Mouse (Mus musculus): ENCODE results near the gene Gm42906. TPM values are rescaled to one million over a fixed set of nuclear protein-coding genes. Genes with fewer than 3 reads are reported as not detected.

The Gm42906 gene
- polyA plus RNA-seq, 1 experiment from 2014 or later, result not detected

DNA sequence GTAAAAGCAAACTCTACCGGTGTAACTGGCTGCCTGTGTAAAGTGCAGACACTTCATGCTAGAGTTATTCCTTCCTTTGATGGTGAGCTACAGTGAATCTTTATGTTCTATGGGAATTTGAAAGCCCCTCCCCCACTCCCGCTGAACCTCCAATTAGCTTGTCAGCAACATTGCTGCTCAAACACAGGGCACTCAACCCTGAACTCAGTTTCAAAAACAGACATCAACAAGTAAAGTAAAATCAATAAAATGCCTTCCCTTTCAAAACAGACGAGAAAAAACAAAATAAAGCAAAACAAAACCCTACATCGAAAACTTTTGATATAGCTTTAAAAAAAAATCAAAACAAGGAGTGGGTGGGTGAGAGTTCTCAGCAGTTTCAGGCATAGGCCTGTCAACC, 273.9 kb downstream of the Gm42906 start:
- 79% methylated on average over 4 of the region's 4 CpGs for WGBS
- Histone ChIP-seq H3K4me3 (ENCODE audit: low read depth, low read length) (no peak overlapping the region), H3K36me3 (ENCODE audit: control insufficient read depth, insufficient read depth, low read length) (no peaks in the 10 kb centered on the region), H3K4me2 (ENCODE audit: low read length) (no peak overlapping the region), H3K4me1 (ENCODE audit: control insufficient read depth, insufficient read depth, low read length) (no peaks in the 10 kb centered on the region), H3K27me3 (ENCODE audit: control insufficient read depth, insufficient read depth, low read depth, low read length) (no peaks in the 10 kb centered on the region), H3K9me3 (replicated peaks; ENCODE audit: control insufficient read depth, low read length, poor library complexity, severe bottlenecking) (no peaks in the 10 kb centered on the region), H3K9ac (ENCODE audit: low read depth, low read length) (no peak overlapping the region), H3K27ac (ENCODE audit: low read length) (no peak overlapping the region)
- no peak for ATAC-seq

DNA sequence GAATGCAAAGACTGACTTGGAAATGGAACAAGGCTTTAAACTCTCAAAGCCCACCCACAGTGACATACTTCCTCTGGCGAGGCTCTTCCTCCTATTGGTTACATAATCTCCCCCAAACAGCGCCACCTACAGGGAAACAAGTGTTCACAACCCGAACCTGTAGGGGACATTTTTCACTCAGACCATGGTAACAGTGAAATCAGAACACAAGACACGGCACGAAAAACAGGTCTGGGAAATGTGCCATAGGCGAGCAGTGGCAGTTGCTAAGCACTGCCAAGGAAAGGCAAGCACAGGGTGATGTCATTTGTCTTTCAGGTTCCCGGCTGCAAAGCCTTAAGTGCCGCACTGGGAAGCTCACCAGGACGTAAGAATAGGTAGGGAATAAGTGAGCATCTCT, 276.4 kb downstream of the Gm42906 start:
- Histone ChIP-seq H3K27ac (ENCODE audit: low read length) (no peak overlapping the region), H3K4me2 (ENCODE audit: low read length) (no peak overlapping the region), H3K9me3 (replicated peaks; ENCODE audit: control insufficient read depth, low read length, poor library complexity, severe bottlenecking) (no peaks in the 10 kb centered on the region), H3K4me3 (ENCODE audit: low read depth, low read length) (no peak overlapping the region), H3K27me3 (ENCODE audit: control insufficient read depth, insufficient read depth, low read depth, low read length) (no peaks in the 10 kb centered on the region), H3K4me1 (ENCODE audit: control insufficient read depth, insufficient read depth, low read length) (no peaks in the 10 kb centered on the region), H3K36me3 (ENCODE audit: control insufficient read depth, insufficient read depth, low read length) (no peaks in the 10 kb centered on the region), H3K9ac (ENCODE audit: low read depth, low read length) (no peak overlapping the region)
- 81% methylated on average over 9 of the region's 9 CpGs for WGBS
- ATAC-seq, result no peak

DNA sequence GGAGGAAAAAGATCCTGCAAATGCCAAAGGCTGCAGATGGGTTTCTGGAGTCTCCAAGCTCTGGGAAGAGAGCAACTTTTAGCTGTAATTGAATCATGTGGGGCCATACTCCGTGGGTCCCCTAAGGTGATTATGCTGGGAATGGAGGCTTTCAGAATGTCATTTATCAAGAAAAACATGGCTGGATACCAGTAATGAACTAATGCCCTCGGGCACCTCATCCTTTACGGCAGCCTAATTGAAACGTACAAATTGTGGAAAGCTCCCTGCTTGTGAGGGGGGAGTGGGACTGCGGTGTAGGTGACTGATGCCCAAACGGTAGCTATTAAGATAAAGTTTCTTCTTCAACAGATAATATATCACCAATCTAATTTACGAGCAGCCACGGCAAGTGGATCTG, 278.5 kb downstream of the Gm42906 start:
- WGBS, result 56% methylated on average over 8 of the region's 8 CpGs
- H3K9ac ChIP-seq (ENCODE audit: low read depth, low read length), result no peak overlapping the region
- no peaks in the 10 kb centered on the region for H3K36me3 ChIP-seq (ENCODE audit: control insufficient read depth, insufficient read depth, low read length)
- H3K27ac ChIP-seq (ENCODE audit: low read length), result no peak overlapping the region
- H3K4me2 ChIP-seq (ENCODE audit: low read length), result no peak overlapping the region
- no peaks in the 10 kb centered on the region for H3K4me1 ChIP-seq (ENCODE audit: control insufficient read depth, insufficient read depth, low read length)
- H3K9me3 ChIP-seq (replicated peaks; ENCODE audit: control insufficient read depth, low read length, poor library complexity, severe bottlenecking), result no peaks in the 10 kb centered on the region
- no peak overlapping the region for H3K4me3 ChIP-seq (ENCODE audit: low read depth, low read length)
- peak; percentile 48; the same call in 1 of the 2 replicates for ATAC-seq
- no peaks in the 10 kb centered on the region for H3K27me3 ChIP-seq (ENCODE audit: control insufficient read depth, insufficient read depth, low read depth, low read length)

DNA sequence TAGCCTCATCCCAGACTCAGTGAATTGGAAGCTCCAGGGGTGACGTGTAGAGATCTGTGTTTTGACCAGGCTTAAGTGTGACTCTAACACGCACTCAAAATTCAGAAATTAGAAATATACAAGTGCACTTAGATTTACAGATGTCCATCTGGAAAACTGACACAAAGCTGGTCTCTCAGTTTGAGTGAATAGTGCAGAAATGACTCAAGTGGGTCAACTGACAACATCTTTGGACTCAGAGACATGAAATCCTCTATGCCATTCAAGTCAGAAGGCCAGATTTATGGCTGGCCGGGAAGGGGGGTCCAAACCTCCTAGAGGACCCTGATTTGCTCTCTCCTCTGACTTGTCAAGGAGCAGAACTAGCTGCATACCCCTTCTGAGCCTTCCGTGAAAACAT, 279.9 kb downstream of the Gm42906 start:
- Histone ChIP-seq H3K4me2 (ENCODE audit: low read length) (no peak overlapping the region), H3K4me1 (ENCODE audit: control insufficient read depth, insufficient read depth, low read length) (peaks cover 2% of the 10 kb centered on the region; the same call in 1 of the 2 replicates), H3K27ac (ENCODE audit: low read length) (no peak overlapping the region), H3K9ac (ENCODE audit: low read depth, low read length) (no peak overlapping the region), H3K9me3 (replicated peaks; ENCODE audit: control insufficient read depth, low read length, poor library complexity, severe bottlenecking) (no peaks in the 10 kb centered on the region), H3K36me3 (ENCODE audit: control insufficient read depth, insufficient read depth, low read length) (no peaks in the 10 kb centered on the region), H3K27me3 (ENCODE audit: control insufficient read depth, insufficient read depth, low read depth, low read length) (no peaks in the 10 kb centered on the region), H3K4me3 (ENCODE audit: low read depth, low read length) (no peak overlapping the region)
- no peak for ATAC-seq
- 89% methylated on average over 4 of the region's 4 CpGs for WGBS

DNA sequence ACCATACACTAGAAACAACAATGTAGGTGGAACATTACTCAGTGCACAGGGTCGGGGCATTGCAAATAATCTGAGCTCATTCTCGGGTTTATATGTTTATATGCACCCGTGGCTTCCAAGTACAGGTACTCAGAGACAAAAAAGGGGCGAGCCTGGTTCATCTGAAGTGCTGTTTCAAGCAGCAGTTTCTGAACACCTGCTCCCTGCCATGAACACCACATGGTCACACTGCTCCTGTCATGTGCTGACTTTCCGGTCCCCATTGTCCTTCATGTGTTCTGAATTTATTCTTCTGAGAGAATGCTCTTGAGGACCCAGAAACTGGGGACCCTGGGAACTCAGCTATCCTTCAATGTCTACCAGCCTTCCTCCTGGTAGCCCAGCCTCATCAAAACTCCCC, 282.2 kb downstream of the Gm42906 start:
- Histone ChIP-seq H3K27me3 (ENCODE audit: control insufficient read depth, insufficient read depth, low read depth, low read length) (no peaks in the 10 kb centered on the region), H3K9ac (ENCODE audit: low read depth, low read length) (no peak overlapping the region), H3K9me3 (replicated peaks; ENCODE audit: control insufficient read depth, low read length, poor library complexity, severe bottlenecking) (no peaks in the 10 kb centered on the region), H3K27ac (ENCODE audit: low read length) (no peak overlapping the region), H3K4me1 (ENCODE audit: control insufficient read depth, insufficient read depth, low read length) (peaks cover 8% of the 10 kb centered on the region; the same call in 1 of the 2 replicates), H3K4me3 (ENCODE audit: low read depth, low read length) (no peak overlapping the region), H3K36me3 (ENCODE audit: control insufficient read depth, insufficient read depth, low read length) (no peaks in the 10 kb centered on the region), H3K4me2 (ENCODE audit: low read length) (no peak overlapping the region)
- WGBS, result 80% methylated on average over 5 of the region's 5 CpGs
- ATAC-seq, result no peak

DNA sequence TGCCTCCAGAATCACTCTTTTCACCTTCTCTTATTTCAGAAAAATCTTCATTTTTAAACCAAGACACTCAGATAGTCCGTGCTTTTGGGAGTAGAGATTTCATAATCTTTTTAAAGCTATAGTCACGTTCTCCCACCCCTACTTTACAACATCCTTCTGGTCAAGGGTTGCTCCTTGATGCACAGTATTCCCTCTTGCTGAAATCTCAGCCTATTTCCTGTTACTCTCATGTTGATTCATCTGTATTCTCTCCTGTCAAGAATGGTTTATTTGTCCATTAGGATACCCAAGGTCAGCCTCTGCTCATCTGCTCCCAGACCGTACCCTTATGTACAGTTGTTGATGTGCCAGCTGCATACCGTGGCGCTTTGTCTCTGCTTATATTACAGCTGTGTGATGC, 284.0 kb downstream of the Gm42906 start:
- no peaks in the 10 kb centered on the region for H3K36me3 ChIP-seq (ENCODE audit: control insufficient read depth, insufficient read depth, low read length)
- peaks cover 8% of the 10 kb centered on the region; the same call in 1 of the 2 replicates for H3K4me1 ChIP-seq (ENCODE audit: control insufficient read depth, insufficient read depth, low read length)
- WGBS, result 87% methylated on average over 5 of the region's 5 CpGs
- H3K4me2 ChIP-seq (ENCODE audit: low read length), result no peak overlapping the region
- H3K27me3 ChIP-seq (ENCODE audit: control insufficient read depth, insufficient read depth, low read depth, low read length), result no peaks in the 10 kb centered on the region
- H3K9ac ChIP-seq (ENCODE audit: low read depth, low read length), result no peak overlapping the region
- ATAC-seq, result no peak
- no peak overlapping the region for H3K27ac ChIP-seq (ENCODE audit: low read length)
- no peak overlapping the region for H3K4me3 ChIP-seq (ENCODE audit: low read depth, low read length)
- H3K9me3 ChIP-seq (replicated peaks; ENCODE audit: control insufficient read depth, low read length, poor library complexity, severe bottlenecking), result no peaks in the 10 kb centered on the region

DNA sequence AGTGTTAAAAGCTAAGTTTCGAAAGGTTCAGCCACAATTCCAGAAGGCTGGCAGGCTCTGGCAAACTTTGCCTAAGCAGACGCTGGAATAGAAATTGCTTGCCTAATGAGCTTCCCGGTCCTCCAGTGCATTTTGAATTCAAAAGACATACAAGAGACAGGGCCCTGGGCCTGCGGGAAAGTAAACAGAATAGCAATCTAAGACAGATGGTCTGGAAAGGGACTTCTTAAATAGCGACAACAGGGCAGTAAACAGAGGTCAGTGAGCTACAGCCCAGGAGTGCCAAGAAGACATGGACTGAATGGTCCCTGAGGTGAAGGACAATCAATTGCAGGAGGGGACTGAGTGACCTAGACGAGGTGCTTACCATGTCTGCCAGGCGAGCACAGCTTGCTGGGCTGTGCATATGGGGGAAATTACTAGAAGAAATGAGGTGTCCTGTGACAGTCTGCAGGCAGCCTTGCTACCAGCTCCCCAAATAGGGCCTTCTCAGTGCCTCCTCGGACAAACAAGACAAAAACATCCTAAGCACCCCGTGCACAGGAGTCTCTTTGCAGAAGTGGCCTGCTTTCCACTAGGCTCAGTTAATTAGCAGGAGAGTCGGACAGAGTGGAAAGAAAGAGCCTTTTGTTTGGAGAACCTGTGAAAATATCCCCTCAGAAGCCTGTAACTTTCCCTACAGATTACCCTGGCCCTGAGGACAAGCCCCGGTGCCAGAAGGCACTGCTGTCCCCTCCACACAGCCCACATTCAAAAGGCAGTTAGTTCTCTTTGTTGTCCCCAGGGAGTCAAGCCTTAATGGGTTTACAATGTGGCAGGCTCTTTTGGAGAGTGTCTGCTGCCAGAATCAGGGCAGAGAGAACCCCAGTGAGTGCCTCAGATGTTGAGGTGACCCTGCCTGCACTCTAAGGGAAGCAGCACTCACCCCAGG, 285.0 kb downstream of the Gm42906 start:
- H3K36me3 ChIP-seq (ENCODE audit: control insufficient read depth, insufficient read depth, low read length), result no peaks in the 10 kb centered on the region

DNA sequence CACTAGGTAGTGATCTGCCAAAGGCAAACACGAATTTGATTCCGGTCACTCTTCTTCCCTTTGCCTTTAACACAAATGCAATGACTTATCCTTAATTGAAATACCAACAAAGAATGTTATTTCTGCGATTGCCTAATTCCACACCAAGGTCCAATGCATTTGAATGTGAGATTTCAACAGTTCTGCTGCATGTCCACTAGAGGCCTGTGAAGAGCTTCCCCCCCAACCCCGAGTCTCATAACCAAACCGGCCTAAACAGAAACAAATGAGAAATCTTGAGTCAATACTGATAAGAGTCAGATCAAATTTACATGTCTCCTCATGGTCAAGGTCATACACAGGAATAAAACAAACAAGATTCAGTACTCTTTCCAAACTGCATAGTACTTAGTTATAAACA, 285.7 kb downstream of the Gm42906 start:
- peaks cover 8% of the 10 kb centered on the region; the same call in 1 of the 2 replicates for H3K4me1 ChIP-seq (ENCODE audit: control insufficient read depth, insufficient read depth, low read length)
- no peaks in the 10 kb centered on the region for H3K36me3 ChIP-seq (ENCODE audit: control insufficient read depth, insufficient read depth, low read length)
- H3K4me2 ChIP-seq (ENCODE audit: low read length), result no peak overlapping the region
- no peak overlapping the region for H3K4me3 ChIP-seq (ENCODE audit: low read depth, low read length)
- H3K27me3 ChIP-seq (ENCODE audit: control insufficient read depth, insufficient read depth, low read depth, low read length), result no peaks in the 10 kb centered on the region
- WGBS, result 43% methylated on average over 5 of the region's 5 CpGs
- H3K27ac ChIP-seq (ENCODE audit: low read length), result no peak overlapping the region
- no peak overlapping the region for H3K9ac ChIP-seq (ENCODE audit: low read depth, low read length)
- no peaks in the 10 kb centered on the region for H3K9me3 ChIP-seq (replicated peaks; ENCODE audit: control insufficient read depth, low read length, poor library complexity, severe bottlenecking)
- ATAC-seq, result no peak

More for the DNA sequence above, 285.0 kb downstream of the Gm42906 start:
- Histone ChIP-seq H3K4me1 (ENCODE audit: control insufficient read depth, insufficient read depth, low read length) (peaks cover 8% of the 10 kb centered on the region; the same call in 1 of the 2 replicates), H3K27me3 (ENCODE audit: control insufficient read depth, insufficient read depth, low read depth, low read length) (no peaks in the 10 kb centered on the region), H3K27ac (ENCODE audit: low read length) (peak overlapping the region; percentile 25; the same call in 1 of the 2 replicates), H3K9ac (ENCODE audit: low read depth, low read length) (0 out of 2 replicates have a peak overlapping the region, but pooled peaks have one; percentile 10), H3K4me3 (ENCODE audit: low read depth, low read length) (no peak overlapping the region), H3K4me2 (ENCODE audit: low read length) (no peak overlapping the region), H3K9me3 (replicated peaks; ENCODE audit: control insufficient read depth, low read length, poor library complexity, severe bottlenecking) (no peaks in the 10 kb centered on the region)
- 20% methylated on average over 11 of the region's 11 CpGs for WGBS
- peak; percentile 73; the same call in 1 of the 2 replicates for ATAC-seq

DNA sequence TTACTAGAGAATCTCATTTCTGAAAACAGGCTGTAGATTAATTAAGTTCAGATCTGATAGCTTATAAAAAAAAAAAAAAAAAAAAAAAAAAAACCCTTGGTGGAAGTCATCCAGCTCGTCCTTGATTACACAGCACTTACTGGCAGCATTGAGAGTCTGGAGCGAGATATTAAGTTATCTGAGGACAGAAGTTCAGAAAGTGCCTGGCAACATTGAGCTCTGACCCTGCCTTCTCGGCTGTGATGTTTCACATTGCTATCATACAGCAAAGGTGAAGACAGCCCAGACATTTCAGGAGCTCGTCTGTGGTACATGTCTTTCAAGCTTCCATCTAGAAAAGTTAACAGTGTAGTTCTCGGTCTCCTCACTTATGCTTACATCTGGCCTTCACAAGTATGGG, 290.1 kb downstream of the Gm42906 start:
- Histone ChIP-seq H3K36me3 (ENCODE audit: control insufficient read depth, insufficient read depth, low read length) (no peaks in the 10 kb centered on the region), H3K27me3 (ENCODE audit: control insufficient read depth, insufficient read depth, low read depth, low read length) (no peaks in the 10 kb centered on the region), H3K4me3 (ENCODE audit: low read depth, low read length) (no peak overlapping the region), H3K9me3 (replicated peaks; ENCODE audit: control insufficient read depth, low read length, poor library complexity, severe bottlenecking) (no peaks in the 10 kb centered on the region), H3K27ac (ENCODE audit: low read length) (no peak overlapping the region), H3K9ac (ENCODE audit: low read depth, low read length) (no peak overlapping the region), H3K4me1 (ENCODE audit: control insufficient read depth, insufficient read depth, low read length) (peaks cover 4% of the 10 kb centered on the region; the same call in 1 of the 2 replicates), H3K4me2 (ENCODE audit: low read length) (no peak overlapping the region)
- no peak for ATAC-seq
- 85% methylated on average over 5 of the region's 5 CpGs for WGBS

Measured in midbrain, embryonic 16.5 days (tissue).